Mouse (Mus musculus): ENCODE data around the gene Dixdc1. TPM values are rescaled to one million over a fixed set of nuclear protein-coding genes. Genes with fewer than 3 reads are reported as not detected.
A peak's percentile ranks its signal among the peaks of the same experiment; 100 is the strongest.

The Dixdc1 gene
- polyA plus RNA-seq, 1 experiment from 2014 or later, result 35.0 TPM

- Histone ChIP-seq H3K27me3 (no peaks in the 10 kb centered on the region), H3K9me3 (no peaks in the 10 kb centered on the region), H3K9ac (no peak overlapping the region), H3K36me3 (peaks cover 4% of the 10 kb centered on the region), H3K4me2 (no peak overlapping the region), H3K4me3 (no peak overlapping the region), H3K4me1 (replicated peaks) (no peaks in the 10 kb centered on the region; the same call in 1 of the 2 replicates), H3K27ac (no peak overlapping the region)
- ATAC-seq (ENCODE audit: low FRiP score), result no peak
- WGBS, result 64% methylated on average over 6 of the region's 6 CpGs
These were observed 22.4 kb upstream of the Dixdc1 start for GRCm38 (mm10) chr9:50761520-50762243.

DNA sequence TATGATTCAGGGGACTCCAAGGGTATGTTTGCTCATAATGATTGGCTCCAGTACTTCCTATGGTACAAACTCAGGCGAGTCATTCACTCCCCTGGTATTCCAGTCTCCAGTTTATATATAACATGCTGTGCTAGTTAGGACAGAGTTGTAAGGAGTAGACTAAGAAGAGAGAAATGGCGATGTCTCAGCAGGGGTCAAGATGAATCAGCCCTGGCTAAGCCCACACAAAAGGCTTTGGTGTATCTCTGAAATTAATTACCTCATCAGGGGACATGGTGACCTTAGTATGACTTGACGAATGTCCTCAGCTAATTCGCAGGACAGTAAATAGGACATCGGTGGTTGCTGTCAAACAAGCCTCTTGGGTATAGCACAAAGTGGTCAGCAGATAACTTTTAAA, 17.4 kb upstream of the Dixdc1 start:
- no peak overlapping the region for H3K9ac ChIP-seq
- 0 out of 2 replicates have a peak, but pooled peaks cover 4% of the 10 kb centered on the region for H3K27me3 ChIP-seq
- H3K27ac ChIP-seq, result no peak overlapping the region
- no peak overlapping the region for H3K4me3 ChIP-seq
- no peaks in the 10 kb centered on the region for H3K4me1 ChIP-seq (replicated peaks)
- H3K36me3 ChIP-seq, result no peaks in the 10 kb centered on the region
- no peaks in the 10 kb centered on the region for H3K9me3 ChIP-seq
- ATAC-seq (ENCODE audit: low FRiP score), result no peak
- 33% methylated on average over 5 of the region's 5 CpGs for WGBS
- no peak overlapping the region for H3K4me2 ChIP-seq

GRCm38 (mm10) chr9:50753947-50754346, 14.6 kb upstream of the Dixdc1 start:
- Histone ChIP-seq H3K4me2 (no peak overlapping the region), H3K4me3 (no peak overlapping the region), H3K9ac (no peak overlapping the region), H3K27me3 (0 out of 2 replicates have a peak, but pooled peaks cover 4% of the 10 kb centered on the region), H3K36me3 (no peaks in the 10 kb centered on the region), H3K9me3 (no peaks in the 10 kb centered on the region), H3K27ac (no peak overlapping the region), H3K4me1 (replicated peaks) (no peaks in the 10 kb centered on the region)
- ATAC-seq (ENCODE audit: low FRiP score), result no peak
- 68% methylated on average over 7 of the region's 7 CpGs for WGBS

GRCm38 (mm10) chr9:50752784-50753615, 13.7 kb upstream of the Dixdc1 start:
- Histone ChIP-seq H3K9ac (0 out of 2 replicates have a peak overlapping the region, but pooled peaks have one; percentile 24), H3K4me1 (replicated peaks) (no peaks in the 10 kb centered on the region), H3K27me3 (0 out of 2 replicates have a peak, but pooled peaks cover 4% of the 10 kb centered on the region), H3K27ac (no peak overlapping the region), H3K4me2 (no peak overlapping the region), H3K4me3 (no peak overlapping the region), H3K36me3 (no peaks in the 10 kb centered on the region), H3K9me3 (no peaks in the 10 kb centered on the region)
- no peak for ATAC-seq (ENCODE audit: low FRiP score)
- WGBS, result 74% methylated on average over 17 of the region's 17 CpGs

DNA sequence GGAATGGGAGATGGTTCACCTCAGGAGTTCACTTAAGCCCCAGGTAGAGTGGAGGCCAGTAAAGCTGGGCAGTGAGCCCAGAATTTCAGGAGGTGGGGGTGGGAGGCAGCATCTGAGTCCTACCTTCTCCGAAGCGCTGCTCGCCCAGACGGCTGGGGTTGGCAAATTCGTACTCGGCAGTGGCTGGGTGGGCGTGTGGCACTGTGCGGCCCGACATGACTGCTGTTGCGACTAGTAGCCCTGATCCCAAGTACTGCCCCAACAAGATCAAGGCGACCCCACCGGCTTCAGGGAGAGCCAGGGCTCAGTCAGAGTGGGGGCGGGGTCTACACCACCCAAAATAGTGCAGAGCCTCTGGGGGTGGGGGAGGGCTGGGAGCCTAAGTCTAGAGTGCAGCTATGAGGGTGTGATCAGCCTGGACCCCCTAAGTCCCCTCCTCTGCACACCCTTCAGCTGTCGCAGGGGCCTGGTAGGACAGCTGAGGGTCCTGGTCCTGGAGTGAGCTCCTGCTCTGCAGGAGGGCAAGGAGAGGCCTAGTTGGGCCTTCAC, 12.8 kb upstream of the Dixdc1 start, which contains the start of gene Hspb2:
Gene Hspb2 (minus strand): TSS at position 301 of the 549 bp plus-strand sequence.
- Histone ChIP-seq H3K4me1 (replicated peaks) (no peaks in the 10 kb centered on the region), H3K27ac (no peak within 1 kb of the TSS), H3K9ac (0 out of 2 replicates have a peak within 1 kb of the TSS, but pooled peaks have one; percentile 24), H3K9me3 (no peaks in the 10 kb centered on the region), H3K36me3 (no peaks in the 10 kb centered on the region), H3K27me3 (peaks cover 5% of the 10 kb centered on the region), H3K4me2 (no peak within 1 kb of the TSS), H3K4me3 (no peak within 1 kb of the TSS)
- ATAC-seq (ENCODE audit: low FRiP score), result no peak
- WGBS, result 76% methylated on average over 13 of the region's 14 CpGs

DNA sequence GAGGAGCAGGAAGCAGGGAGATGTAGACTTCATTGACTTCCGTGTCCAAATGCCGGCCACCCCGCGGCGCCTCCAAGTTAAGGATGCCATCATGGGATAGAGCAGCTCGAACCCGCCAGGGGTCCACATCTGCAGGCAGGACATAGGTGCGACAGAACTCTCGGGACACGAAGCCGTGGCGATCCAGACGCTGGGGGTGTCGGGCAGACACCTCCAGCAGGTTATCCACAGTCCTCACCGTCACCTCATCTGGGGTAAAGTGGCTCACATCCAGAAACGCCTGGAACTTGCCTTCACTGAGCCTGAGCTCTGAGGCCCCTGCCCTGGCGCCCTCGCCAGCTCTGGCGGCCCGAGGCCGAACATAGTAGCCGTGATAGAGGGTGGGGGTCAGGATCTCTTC, 12.0 kb upstream of the Dixdc1 start, which contains the start of gene Cryab:
Gene Cryab (plus strand): TSS at position 3 of the 400 bp plus-strand sequence.
- peaks cover 3% of the 10 kb centered on the region for H3K4me1 ChIP-seq (replicated peaks)
- no peak within 1 kb of the TSS for H3K4me2 ChIP-seq
- peaks cover 10% of the 10 kb centered on the region for H3K27me3 ChIP-seq
- no peaks in the 10 kb centered on the region for H3K9me3 ChIP-seq
- ATAC-seq (ENCODE audit: low FRiP score), result no peak
- WGBS, result 79% methylated on average over 22 of the region's 22 CpGs
- H3K36me3 ChIP-seq, result no peaks in the 10 kb centered on the region
- H3K4me3 ChIP-seq, result no peak within 1 kb of the TSS
- no peak within 1 kb of the TSS for H3K27ac ChIP-seq
- H3K9ac ChIP-seq, result no peak within 1 kb of the TSS

DNA sequence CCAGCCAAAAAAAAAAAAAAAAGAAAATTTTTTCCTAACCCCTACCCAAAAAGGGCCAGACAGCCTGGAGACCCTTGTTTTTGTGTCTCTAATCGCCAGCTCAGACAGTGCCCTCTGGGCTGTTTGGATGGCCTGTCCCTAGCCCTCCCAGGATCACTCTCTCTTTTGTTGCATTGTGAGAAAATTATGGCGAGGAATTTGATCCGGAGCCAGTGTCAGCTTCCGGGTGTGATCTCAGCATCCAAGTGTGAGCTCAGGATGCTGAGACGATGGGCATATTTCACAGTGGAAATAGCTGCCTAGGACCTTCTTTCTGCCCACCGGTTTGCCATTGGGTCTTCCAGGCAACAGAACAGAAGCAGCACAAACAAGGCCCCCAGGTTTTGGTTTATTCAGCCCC, 11.4 kb upstream of the Dixdc1 start:
- Histone ChIP-seq H3K9ac (no peak overlapping the region), H3K9me3 (no peaks in the 10 kb centered on the region), H3K4me2 (no peak overlapping the region), H3K4me3 (no peak overlapping the region), H3K36me3 (no peaks in the 10 kb centered on the region), H3K27me3 (peaks cover 16% of the 10 kb centered on the region), H3K4me1 (replicated peaks) (peaks cover 9% of the 10 kb centered on the region), H3K27ac (no peak overlapping the region)
- no peak for ATAC-seq (ENCODE audit: low FRiP score)
- WGBS, result 75% methylated on average over 6 of the region's 6 CpGs

DNA sequence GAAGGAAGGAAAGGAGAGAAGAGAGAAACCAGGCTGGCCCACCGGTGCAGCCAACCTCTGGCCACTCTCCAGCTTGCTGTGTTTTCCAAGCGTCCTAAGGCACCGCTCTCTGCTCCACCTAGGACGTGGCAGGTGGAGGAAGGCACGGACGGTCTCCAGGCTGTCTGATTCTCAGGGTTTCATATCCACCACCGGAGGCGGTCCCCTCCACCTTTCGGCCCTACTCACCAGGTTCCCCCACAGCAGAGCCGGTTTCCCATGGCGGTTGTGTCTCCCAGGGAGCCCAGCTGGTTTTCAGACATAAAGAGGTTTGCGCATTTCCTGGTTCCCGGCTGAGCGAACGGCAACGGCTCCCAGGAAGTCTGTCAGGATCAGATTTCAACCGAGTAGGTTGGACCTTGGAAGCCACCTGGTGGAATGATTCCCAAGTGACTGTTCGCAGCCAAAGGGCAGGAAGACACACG, 6.9 kb upstream of the Dixdc1 start, which contains the start of gene 2310030G06Rik:
Gene 2310030G06Rik (minus strand): TSS at position 323 of the 464 bp plus-strand sequence.
- Histone ChIP-seq H3K36me3 (no peaks in the 10 kb centered on the region), H3K27me3 (peaks cover 17% of the 10 kb centered on the region), H3K4me1 (replicated peaks) (peaks cover 9% of the 10 kb centered on the region), H3K4me3 (peak within 1 kb of the TSS; percentile 37), H3K9me3 (no peaks in the 10 kb centered on the region), H3K4me2 (peak within 1 kb of the TSS; percentile 58), H3K9ac (peak within 1 kb of the TSS; percentile 65), H3K27ac (no peak within 1 kb of the TSS)
- 4% methylated on average over 19 of the region's 19 CpGs for WGBS
- no peak for ATAC-seq (ENCODE audit: low FRiP score)

GRCm38 (mm10) chr9:50745806-50746205, 6.5 kb upstream of the Dixdc1 start:
- WGBS, result 20% methylated on average over 7 of the region's 7 CpGs

DNA sequence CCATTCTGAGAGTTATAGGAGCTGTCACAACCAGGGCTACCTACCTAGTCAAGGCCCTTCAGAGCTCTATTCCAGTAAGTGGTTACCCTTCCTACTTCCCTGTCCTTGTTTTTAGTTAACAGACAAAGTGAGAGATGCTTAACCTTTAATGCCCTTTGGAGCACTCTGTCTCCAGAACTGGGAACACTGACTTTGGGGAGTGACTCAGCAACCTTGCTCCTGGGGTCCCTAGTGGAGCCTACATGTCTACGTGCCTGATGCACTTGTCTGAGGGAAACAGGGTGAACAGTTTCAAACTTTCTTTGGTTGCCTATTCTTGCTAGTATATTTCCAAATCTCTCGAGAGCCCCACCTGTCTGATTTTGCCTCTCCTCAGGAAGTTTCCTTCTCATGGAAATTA, 3.4 kb upstream of the Dixdc1 start:
- no peak overlapping the region for H3K9ac ChIP-seq
- H3K27ac ChIP-seq, result no peak overlapping the region
- ATAC-seq (ENCODE audit: low FRiP score), result no peak
- no peaks in the 10 kb centered on the region for H3K9me3 ChIP-seq
- peaks cover 17% of the 10 kb centered on the region for H3K27me3 ChIP-seq
- no peaks in the 10 kb centered on the region for H3K36me3 ChIP-seq
- H3K4me2 ChIP-seq, result no peak overlapping the region
- 74% methylated on average over 2 of the region's 2 CpGs for WGBS
- no peak overlapping the region for H3K4me3 ChIP-seq
- H3K4me1 ChIP-seq (replicated peaks), result peaks cover 19% of the 10 kb centered on the region

More at GRCm38 (mm10) chr9:50745806-50746205, 6.5 kb upstream of the Dixdc1 start:
- Histone ChIP-seq H3K36me3 (no peaks in the 10 kb centered on the region), H3K4me1 (replicated peaks) (peaks cover 9% of the 10 kb centered on the region), H3K27ac (no peak overlapping the region), H3K9me3 (no peaks in the 10 kb centered on the region), H3K4me2 (peak overlapping the region; percentile 58), H3K27me3 (peaks cover 17% of the 10 kb centered on the region), H3K4me3 (peak overlapping the region; percentile 37), H3K9ac (peak overlapping the region; percentile 65; the same call in 1 of the 2 replicates)
- ATAC-seq (ENCODE audit: low FRiP score), result no peak

DNA sequence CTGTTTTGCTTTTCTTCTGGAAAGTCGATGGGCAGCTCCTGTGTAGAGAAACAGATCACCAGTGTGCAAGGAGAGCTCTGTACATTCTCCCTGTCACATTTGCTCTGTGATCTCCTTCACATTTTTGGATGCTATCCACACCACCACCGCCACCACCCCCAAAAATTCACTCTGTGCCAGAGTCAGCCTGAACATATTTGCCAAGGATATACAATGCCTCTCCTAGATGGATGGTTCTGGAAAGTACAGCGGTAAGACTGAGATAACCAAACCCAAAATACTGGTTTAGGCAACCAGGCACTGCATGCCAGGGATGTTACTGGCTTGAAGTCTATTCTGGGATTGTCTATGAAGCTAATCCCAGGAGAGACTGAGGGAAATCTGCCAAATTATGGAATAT, 2.9 kb upstream of the Dixdc1 start:
- Histone ChIP-seq H3K9ac (no peak overlapping the region), H3K36me3 (no peaks in the 10 kb centered on the region), H3K4me2 (no peak overlapping the region), H3K27ac (no peak overlapping the region), H3K4me1 (replicated peaks) (peaks cover 19% of the 10 kb centered on the region), H3K9me3 (no peaks in the 10 kb centered on the region), H3K27me3 (peaks cover 17% of the 10 kb centered on the region), H3K4me3 (no peak overlapping the region)
- ATAC-seq (ENCODE audit: low FRiP score), result no peak
- 84% methylated on average over 3 of the region's 3 CpGs for WGBS

All from hindbrain, embryonic 13.5 days (tissue).